Mouse (Mus musculus): ENCODE measurements at regions not wholly inside any gene's neighbourhood (a gene's known extent, or its start where the extent isn't known, plus 50 kb on each side); places are given as distances from the start of the nearest gene placed in this dataset.
"Not testable (repeated sequence)": the region's sequence is repeated elsewhere in the genome, so short reads cannot be mapped to it uniquely, and the experiment has no call there.

DNA sequence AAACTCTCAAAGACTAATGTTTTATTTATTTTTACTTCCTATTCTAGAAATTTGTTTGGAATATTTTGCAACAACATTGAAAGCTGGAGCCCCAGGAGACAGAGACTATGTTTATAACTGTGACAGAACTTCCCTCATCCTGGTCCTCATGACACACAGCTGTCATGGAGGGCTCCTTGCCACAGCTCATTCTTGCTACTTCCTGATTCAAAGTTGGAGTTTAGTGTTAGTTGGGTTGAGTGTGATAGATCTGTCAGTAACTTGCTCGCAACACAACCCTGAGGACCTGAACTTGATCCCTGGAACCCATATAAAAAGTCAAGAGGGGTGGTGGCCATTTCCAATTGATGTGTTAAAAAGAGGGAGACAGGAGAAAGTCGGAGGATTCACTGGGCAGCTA, 328.3 kb upstream of the Nox3 start:
- no peak for DNase-seq

DNA sequence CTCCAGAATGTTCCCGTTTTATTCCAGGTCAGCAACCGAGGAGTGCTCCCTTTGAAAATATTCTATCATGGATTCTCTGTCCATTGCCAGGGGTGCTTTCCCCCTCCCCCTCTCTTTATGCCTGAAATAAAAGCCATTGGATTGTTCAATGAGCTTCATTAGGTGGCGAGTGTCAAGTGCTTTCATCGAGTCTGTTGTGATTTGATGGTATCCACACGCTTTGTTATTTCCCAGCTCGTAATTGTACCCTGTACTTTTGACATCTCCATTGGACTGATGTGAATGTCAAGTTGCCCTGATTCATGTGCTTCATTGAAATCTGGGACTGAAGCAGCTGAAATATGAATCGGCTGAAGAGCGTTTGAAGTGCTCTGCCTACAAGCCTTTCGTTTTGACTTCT, 333.1 kb upstream of the Nox3 start:
- DNase-seq: no peak

DNA sequence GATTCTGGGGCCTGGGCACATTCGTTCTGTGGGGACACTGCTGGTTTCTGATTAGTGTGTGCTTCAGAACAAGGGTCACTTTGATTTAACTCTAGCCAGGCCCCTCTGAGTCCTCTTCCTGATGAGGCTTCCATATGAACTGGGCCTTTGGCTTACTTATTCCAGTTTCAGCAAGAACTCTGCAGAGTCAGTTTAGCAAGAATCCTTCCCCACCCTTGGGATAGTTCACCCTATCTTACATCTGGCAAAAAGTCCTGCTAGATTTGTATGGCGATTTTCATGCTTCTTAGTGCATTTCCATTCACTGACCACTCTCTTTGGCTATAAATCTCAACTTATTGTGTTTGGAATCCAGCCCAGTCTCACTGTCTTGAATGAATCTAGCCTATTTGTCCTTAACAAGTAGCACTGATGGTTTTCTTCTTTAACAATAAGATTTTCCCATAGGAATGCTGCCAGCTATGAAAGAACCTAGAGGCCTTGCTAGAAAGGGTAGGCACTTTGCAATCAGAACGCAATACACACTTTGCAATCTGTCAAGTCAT, 338.8 kb upstream of the Nox3 start:
- no peak for DNase-seq

DNA sequence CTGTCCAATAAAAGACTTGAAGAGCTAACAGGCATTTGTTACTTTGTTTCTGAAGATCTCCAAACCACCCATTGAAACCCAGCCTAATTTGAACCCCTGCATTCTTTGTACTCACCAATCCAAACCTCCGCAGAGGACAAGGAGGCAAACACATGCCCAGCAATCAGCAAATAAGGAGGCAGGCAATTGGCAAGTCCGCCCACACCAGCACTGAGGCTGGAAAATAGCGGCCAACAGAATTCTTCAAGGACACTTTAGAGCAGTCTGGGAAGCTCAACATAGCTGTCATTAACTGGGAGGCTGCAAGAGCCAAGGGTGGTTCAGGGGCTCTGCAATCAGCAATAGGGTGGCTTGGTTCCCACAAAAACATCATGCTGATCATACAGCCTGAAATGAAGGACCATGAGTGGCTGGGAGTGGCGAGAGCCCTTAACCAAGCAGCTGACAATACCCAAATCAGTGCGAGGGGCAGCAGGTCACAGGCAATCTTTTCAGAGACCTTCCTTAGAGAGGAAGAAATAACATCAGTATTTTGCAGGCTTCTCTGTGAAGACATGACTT, 344.1 kb upstream of the Nox3 start:
- no peak for DNase-seq

DNA sequence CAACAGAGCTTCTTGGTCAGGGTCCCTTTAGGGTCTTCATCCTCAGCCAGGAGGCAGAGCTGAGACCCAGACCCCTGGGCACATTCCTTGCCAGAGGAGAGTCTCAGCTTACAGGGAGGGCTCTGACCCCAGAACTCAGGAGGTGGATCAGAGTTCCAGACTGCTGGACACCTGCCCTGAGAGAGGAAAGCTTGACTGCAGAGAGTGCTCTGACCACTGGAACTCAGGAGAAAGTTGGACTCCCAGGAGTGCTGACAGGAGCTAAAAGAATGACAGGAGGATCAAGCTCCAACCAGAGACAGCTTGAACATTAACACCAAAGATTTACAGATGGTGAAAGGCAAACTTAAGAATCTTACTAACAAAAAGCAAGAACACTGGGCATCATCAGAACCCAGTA, 364.1 kb upstream of the Nox3 start:
- not testable (repeated sequence) for DNase-seq

DNA sequence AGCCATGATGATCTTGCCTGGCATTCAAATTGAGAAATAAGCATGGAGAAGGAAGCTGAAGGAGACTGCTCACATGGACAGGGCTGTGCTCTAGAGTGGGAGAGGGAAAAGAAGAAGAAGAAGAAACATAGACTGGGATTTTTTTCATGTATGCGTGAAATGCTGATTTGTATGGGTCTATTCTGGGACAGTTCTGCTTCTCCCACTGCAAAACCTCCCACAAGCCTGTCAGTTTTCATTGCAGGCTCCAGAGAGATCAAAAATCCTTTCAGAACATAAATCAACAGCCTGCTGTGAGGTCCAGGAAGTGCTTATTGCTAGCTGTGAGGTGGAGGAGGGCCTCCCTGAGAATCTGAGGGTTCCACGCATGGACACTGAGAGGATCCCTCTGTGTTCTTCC, 377.3 kb upstream of the Nox3 start:
- DNase-seq: no peak

DNA sequence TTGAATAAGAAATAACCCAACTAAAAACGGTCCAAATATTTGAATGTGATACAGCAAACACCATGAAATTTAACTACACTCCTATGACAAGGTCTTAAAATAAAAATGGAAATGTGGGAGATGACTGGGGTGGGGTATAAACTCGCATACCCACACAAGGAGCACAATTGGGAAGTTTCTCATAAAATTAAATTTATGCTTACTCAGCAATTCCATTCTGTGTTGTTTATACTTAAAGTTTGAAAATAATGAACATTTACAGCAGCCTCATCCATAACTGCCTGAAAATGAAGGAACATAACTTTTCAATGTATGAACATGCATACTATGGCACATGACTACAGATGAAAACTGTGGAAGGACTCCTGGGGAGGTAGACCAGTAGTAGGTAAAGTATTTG, 384.5 kb upstream of the Nox3 start:
- no peak for DNase-seq

DNA sequence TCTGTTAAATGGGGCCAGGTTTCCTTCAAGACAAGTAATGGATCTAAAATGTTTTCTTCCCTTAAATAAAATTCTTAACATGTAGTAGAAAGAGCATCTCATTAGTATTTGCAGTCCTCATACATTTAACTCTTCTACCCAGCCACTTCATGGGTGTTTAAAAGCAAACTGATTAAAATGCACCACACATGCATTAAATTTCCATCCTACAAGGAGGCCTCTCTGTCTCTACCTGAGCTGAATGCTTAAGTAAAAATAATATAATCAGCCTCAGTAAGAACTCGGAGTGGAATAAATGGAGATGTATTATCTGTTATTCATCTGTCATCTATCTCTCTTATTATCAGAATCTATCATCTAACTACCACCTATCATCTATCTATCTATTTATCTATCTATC, 398.6 kb upstream of the Nox3 start:
- DNase-seq: no peak

DNA sequence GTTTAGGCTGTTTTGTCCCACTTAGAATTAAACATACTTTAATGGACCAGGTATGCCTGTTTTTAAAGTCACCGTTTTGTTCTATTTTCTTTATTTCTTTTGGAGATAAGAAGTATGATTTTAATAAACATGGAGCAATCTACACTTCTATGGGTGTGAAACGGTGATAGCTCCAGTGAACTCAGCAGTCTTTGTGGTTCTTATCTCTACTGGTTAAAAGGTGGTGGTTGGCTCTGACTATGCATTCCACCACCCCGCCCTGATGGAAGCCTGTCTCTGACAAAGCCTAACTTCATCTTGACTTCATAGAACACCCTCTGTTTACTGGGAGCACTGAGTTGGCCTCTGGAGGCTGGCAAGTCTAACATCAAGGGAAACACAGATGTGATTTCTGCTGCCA, 407.3 kb upstream of the Nox3 start:
- DNase-seq: no peak

DNA sequence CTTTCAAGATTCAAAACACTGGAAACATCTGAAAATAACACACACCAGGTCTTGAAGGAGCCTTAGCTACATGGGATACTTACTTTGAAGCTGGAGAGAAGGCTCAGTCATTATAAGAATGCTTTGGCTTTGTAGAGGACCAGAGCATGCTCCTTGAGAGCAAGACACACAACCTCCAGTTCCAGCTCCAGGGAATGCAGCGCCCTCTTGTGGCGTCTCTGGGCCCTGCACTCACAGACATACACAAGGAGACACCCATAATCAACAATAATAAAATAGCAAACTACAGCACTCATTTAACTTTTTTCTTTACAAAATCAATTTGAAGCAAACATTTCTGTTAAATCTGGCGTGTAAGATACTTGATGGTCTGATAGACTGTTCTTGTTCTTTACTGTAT, 413.2 kb upstream of the Nox3 start:
- DNase-seq: no peak

DNA sequence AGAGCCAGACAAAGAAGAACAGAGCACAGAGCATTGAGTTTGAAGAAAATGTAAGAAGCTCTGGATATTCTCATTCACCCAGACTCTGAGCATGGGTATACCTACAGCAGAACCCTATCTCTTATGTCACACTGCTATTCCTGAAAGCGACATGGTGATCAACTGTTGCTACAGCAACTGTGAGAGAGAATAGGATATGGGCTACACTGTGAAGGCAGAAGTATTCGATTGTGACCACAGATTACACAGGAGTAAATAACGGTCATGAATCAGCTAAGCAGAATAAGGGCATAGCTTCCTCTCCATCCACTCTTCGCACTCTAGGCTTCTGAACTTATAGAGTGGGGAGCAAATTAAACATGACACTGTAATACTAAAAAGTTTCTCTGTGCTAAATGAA, 417.0 kb upstream of the Nox3 start:
- DNase-seq: no peak

DNA sequence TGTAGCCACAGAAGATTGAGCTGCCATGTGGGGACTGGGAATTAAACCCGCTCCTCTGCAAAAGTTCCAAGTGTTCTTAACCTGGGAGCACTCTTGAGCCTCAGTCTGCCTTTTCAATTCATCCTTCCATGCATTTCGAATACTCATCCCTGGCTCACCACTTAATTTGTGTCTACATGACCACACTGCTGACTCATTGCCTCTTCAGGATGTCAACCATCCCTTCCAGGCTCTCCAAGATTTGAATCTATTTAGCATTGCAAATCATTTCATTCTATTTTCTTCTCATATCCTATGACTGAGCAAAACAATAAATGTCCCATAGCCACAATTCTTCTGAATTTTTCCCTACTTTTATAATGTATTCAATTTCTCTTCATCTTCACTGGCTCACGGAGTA, 420.4 kb upstream of the Nox3 start:
- DNase-seq: no peak

DNA sequence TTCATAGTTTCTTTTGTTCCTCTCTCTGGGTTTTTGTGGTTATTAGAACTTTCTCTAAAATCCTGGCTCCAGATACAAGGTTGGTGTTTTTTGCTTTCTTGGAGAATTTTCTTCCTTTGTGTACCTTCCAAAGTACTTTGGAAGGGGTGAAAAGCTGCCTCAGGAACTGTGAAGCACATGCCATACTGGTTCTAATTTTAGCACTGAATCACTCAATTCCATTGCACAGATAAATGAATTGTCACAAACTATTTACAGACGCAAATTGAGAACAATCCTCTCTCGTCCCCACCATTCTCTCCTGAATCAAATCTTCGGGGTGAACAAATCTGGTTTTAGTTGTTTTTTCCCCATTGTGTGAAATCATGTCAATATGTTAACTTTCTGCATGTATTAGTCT, 437.6 kb upstream of the Nox3 start:
- DNase-seq: no peak

DNA sequence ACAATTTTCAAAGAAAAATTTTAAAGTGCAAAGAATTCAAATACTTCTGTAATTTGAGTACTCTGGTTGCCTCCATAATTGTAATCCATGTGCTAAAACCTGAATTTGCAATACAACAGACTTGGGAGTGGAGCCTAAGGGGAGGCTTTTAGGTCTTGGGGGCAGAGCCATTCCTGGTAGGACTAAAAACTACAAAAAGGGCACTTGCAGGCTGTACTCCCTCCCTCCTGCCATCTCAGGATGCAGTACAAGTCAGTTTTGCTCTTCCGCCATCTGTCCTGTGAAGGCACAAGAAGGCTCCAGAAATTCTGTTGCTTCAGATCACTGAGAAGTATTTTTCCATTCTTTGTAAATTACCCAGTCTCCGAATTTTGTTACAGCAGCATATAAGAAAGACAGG, 467.4 kb upstream of the Nox3 start:
- DNase-seq: no peak

DNA sequence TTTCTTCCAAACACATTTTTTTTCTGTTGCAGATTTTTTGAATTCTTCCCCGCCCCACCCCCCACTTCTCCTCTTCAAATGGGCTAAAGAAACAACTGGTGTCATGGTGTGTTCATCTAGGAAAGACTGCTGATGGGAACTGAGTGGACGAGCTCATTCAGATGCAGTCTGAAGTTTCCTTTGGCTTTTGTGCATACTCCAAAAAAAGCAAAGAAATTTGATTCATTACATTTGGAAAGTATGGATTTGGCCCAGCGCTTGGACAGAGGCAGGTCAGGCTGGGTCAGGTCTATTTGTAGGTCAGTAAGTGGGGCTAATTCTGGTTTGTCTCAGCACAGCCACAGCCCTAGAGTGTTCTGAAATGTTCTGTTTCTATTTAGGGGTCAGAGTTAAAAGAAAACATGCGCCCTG, 477.9 kb upstream of the Nox3 start:
- DNase-seq: no peak

DNA sequence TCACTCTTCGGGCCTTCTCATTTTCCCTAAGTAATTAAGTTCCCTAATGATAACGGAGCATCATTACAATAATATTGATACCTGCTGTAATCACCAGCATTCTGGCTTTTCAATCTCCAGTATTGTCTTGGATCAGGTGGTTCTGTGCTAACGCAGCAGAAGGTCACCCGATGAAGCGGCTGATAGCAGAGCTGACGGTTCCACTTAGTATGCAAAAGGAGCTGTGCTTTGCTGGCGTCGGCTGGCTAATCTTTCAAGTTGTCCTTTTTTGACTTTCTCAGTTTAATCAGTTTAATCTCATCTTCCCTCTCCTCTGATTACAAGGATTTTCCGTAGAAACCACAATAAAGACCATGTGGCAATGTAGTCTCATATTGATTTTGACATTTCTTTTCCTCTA, 478.9 kb upstream of the Nox3 start:
- no peak for DNase-seq

DNA sequence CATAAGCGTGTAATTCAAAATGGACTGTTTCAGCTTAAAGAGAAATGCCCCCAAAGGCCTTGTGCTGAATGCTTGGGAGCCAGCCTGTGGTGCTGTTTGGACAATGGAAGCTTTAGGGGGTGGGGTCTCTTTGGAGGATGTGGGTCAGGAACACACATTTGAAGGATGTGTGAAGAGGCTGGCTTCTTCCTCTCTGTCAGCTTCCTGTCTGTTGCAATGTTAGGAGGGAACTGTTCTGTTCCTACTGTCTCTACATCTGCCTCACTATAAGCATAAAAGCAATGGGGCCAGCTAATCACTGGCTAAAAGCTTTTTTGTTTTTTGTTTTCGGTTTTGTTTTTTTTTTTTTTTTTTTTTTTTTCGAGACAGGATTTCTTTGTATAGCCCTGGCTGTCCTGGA, 480.5 kb upstream of the Nox3 start:
- DNase-seq: no peak

DNA sequence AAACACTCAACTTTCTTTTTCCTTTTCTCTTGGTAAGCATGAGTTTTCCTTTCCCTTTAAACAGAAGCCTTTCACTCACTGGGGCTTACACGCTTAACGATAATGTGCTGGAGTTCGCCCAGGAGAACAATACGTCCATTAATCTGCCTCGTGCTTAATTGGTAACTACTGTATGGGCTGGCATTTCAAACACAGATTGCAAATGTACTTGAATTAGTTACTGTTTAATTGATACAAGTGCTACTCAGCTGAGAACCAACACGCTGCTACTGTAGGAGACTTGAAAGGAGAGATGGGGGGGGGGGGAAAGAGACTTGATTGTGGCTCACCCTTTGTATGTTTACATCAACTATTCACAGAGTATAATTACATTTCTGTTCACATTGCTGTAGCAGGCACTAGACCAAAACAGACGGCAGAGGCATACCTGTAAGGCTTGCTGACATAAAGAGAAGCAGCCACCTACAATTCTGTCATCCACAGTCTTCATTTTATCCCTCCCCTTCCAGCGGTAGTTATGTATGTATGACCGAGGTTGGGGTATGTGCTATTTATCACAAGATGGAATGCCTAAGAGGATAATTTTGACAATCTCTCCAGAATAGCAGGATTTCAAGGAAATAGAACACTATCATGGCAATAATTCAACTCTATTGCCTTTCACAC, 481.6 kb upstream of the Nox3 start:
- DNase-seq: no peak

DNA sequence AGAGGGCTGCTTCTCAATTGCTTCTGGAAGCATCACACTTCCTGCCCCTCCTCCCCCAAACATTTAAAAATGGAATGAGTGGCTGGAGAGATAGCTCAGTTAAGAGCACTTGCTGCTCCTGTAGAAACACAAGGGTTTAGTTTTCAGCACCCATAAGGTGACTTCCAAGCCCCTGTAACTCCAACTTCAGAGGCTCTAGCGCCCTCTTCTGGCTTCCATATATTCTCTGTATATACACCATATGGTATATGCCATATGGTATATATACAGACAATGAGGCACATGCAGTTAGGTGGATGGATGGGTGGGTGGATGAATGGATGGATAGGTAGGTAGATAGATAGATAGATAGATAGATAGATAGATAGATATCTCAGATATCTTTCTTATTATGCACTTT, 483.2 kb upstream of the Nox3 start:
- DNase-seq: no peak

DNA sequence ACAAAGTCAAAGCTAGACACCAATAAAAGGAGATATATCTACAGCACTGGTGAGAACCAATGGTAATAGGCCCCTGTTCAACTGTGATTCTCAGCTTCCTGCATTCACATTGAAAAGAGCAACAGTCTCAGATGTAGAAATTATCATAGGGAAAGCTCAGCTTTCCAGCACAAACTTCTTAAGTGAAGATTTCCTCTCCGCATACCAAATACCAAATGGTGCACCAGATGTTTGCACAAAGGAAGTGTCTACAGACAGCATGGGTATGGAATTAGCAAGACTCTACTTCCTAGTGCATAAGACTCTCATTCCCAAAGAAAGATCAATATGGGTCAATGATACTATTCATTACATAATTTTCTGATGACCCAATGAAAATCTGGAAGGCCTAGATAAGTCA, 486.0 kb upstream of the Nox3 start:
- DNase-seq: no peak

DNA sequence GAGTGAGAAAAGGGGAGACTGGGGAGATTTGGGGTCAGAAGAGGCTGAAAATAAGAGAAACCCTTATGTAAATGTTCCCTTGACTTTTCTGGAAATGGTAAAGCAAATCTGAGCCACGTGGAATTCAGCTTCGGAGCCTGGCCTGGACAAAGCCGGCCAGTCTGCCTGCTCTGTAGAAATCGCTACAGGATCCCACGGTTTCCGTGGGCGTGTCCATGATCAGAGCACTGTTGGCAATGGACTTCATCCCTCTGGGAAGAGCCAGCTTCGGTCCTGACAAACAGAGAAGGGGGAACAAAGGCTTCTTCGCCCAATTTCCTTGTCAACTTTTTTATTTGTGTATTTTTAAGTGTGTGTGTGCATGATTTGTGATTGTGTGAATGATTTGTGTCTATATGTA, 490.7 kb upstream of the Nox3 start:
- DNase-seq: no peak

DNA sequence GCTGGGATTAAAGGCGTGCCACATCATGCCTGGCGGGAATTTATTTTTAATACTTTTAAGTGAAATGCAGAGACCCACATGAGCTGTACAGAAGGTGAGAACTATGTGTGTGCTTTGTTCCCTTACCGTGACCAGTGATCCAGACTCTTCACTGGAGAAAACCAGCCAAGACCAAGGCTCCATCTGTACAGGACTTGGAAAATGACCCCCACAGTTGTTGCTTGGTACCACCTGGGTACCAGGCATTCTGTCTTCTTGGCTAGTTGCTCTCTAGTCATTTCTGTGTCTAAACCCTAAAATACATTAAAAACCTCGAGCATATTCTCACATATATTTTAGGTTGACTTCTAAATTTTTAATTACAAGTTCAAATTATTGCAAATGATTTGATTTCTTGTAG, 491.5 kb upstream of the Nox3 start:
- DNase-seq: no peak

DNA sequence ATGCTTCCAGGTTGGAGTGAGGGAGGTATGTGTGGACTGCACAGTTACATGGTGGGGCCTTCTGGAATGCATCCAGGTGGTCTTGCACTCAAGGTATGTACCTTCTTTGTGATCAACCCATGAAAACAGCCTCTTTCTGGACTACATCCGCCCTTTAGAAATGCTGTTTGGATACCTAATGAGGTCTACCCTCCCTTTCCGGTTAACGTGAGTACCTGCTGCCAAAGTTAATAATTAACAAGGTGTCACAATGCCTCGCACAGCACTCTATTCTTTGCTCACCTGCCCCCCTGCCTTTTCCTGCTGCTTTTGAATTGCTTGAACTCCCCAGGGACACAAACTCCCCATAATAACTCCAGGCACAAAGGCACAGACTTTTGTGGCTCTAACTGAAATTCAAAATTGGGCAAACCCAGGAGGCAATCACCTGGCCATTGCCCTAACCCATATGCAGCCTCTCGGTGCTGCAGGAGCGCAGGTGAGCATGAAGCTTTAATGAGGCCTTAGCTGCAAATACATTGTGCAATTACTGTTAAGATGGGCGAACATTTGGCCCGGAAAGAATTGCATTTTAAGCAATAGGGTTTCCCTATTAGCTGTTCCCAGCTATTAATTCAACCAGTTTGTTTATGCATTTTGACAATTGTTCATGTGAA, 500.9 kb upstream of the Nox3 start:
- no peak for DNase-seq

DNA sequence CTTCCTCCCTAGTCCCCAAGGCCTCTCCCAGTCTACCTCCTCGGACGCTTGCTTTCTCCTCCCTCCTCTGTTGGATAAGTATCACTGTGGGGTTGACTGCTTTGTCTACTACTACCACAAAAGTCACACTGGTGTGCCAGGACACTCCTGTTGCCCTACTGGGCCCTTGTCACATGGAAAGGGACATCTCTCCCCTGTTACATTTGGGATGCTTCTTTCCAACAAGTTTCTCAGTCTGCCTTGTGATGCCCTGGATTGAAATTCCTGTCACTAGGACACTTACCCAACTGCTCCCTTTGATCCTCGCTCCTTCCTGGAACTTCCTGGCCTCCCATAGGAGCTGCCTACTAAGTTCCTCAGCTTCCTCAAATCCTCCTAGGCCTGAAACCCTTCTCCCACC, 501.9 kb upstream of the Nox3 start:
- no peak for DNase-seq

DNA sequence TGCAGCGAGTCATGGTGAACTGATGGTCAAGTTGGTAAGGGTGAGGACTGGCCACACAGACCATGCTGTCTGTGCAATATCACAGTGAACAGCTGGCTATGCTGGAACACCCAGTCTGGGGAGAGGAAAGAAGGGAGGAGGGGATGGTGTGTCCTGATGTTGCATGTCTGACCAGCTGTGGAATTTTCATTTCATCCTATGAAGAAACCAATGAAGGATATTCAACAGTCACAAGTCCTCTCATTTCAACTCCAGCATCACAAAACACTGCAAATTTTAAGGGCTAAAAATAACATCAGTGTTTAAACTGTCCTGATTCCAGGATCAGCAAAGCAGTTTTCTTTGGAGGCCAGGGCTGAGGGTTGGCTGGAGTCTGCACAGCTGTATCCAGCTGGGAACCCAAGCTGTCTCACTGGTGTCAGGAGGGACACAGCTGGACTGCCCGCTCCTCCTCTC, 503.7 kb upstream of the Nox3 start:
- DNase-seq: no peak
